Mouse (Mus musculus) midbrain, embryonic 16.5 days (tissue): Measurements from ENCODE around the gene Slc39a2. TPM values are rescaled to one million over a fixed set of nuclear protein-coding genes. Genes with fewer than 3 reads are reported as not detected.

Source experiments
- ATAC-seq: fragments of 200-750 bp; cut with Nextera tagmentation; 2 replicates; pipeline ENCODE4 v1.8.0; 2017; ENCODE audit warnings: moderate TSS enrichment
- H3K27ac ChIP-seq: fragments of 300-500 bp; sonication (generic); 2 replicates; pipeline ENCODE4 v1.5.1; 2014; ENCODE audit warnings: mild to moderate bottlenecking, low read length, mixed read lengths
- H3K27me3 ChIP-seq: fragments of 300-500 bp; sonication (generic); 2 replicates; pipeline ENCODE4 v1.6.1; 2014; ENCODE audit warnings: low read depth, low read length, mixed read lengths; ENCODE audit not compliant: control insufficient read depth, insufficient read depth
- H3K36me3 ChIP-seq: fragments of 300-500 bp; sonication (generic); 2 replicates; pipeline ENCODE4 v1.6.1; 2014; ENCODE audit warnings: mild to moderate bottlenecking, low read length, moderate library complexity, mixed read lengths; ENCODE audit not compliant: control insufficient read depth, insufficient read depth
- H3K4me1 ChIP-seq: fragments of 300-500 bp; sonication (generic); 2 replicates; pipeline ENCODE4 v1.6.1; 2014; ENCODE audit warnings: mild to moderate bottlenecking, low read length, mixed read lengths; ENCODE audit not compliant: control insufficient read depth, insufficient read depth
- H3K4me2 ChIP-seq: fragments of 300-500 bp; sonication (generic); 2 replicates; pipeline ENCODE4 v1.6.1; 2014; ENCODE audit warnings: mild to moderate bottlenecking, low read length, mixed read lengths
- H3K4me3 ChIP-seq: fragments of 300-500 bp; sonication (generic); 2 replicates; pipeline ENCODE4 v1.5.1; 2014; ENCODE audit warnings: low read depth, mild to moderate bottlenecking, low read length, moderate library complexity, mixed read lengths
- H3K9ac ChIP-seq: fragments of 300-500 bp; sonication (generic); 2 replicates; pipeline ENCODE4 v1.6.1; 2014; ENCODE audit warnings: low read depth, low read length, mixed read lengths
- H3K9me3 ChIP-seq: fragments of 300-500 bp; sonication (generic); replicated peaks from 2 replicates; pipeline ENCODE4 v1.6.1; 2014; ENCODE audit warnings: mild to moderate bottlenecking, low read length, mixed read lengths; ENCODE audit not compliant: control insufficient read depth, poor library complexity, severe bottlenecking
- WGBS: fragments of 180-500 bp; shearing (Covaris S2); extraction: QIAGEN DNeasy Blood & Tissue Kit; methylation state at CpG from one replicate; pipeline ENCODE4 v1.1.7; 2014; 5-methylcytosine and 5-hydroxymethylcytosine counted together
- polyA plus RNA-seq: library from polyadenylated mRNA; unstranded; fragments of >200 nt; fragmentation: Nextera tagmentation; extraction: Ambion mirVana; gene quantifications from 2 replicates; pipeline ENCODE4 v1.2.1, GENCODE M21; 2015

Gene Slc39a2
- polyA plus RNA-seq, 1 experiment from 2014 or later = 2.2 TPM

DNA sequence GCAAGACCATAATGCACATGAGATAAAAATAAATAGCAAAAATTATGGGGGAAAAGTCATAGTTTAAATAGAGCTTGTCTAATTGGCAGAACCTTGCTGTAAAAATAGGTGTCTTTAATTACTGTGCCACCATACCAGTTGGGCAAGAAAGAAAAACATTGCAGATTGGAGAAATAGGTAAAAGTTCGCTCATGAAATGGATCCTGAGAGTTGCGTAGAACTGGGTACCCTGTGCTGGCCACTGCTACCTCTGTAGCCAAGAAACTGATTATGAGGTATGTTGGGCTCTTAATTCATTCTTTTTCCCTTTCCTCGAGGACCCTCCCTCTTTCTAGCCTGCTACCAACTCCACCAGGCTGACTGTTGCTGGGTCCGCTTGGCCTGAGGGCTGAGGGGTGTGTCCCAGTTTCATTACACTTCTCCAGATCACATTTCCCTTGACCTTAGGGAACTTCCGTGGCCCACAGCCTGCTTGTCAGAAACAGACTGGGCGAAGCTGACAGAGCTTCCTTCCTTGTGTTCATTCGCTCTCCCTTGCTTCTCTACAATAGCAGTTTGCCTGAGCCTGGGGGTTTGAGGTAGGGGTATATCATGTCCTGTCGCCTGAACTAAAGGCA is 48.4 kb downstream of the Slc39a2 start:
- Histone ChIP-seq H3K27me3 (no peaks in the 10 kb centered on the region), H3K4me3 (no peak overlapping the region), H3K9me3 (no peaks in the 10 kb centered on the region), H3K36me3 (no peaks in the 10 kb centered on the region), H3K27ac (no peak overlapping the region), H3K4me2 (no peak overlapping the region), H3K4me1 (no peaks in the 10 kb centered on the region), H3K9ac (no peak overlapping the region)
- 42% methylated on average over 8 of the region's 8 CpGs for WGBS
- no peak for ATAC-seq

GRCm38 (mm10) chr14:51941577-51941976 is 48.9 kb downstream of the Slc39a2 start:
- no peaks in the 10 kb centered on the region for H3K36me3 ChIP-seq
- WGBS = 51% methylated on average over 9 of the region's 9 CpGs
- H3K4me2 ChIP-seq = no peak overlapping the region
- no peak overlapping the region for H3K4me3 ChIP-seq
- H3K27ac ChIP-seq = no peak overlapping the region
- no peak overlapping the region for H3K9ac ChIP-seq
- no peaks in the 10 kb centered on the region for H3K9me3 ChIP-seq
- no peak for ATAC-seq
- H3K27me3 ChIP-seq = no peaks in the 10 kb centered on the region
- no peaks in the 10 kb centered on the region for H3K4me1 ChIP-seq

GRCm38 (mm10) chr14:51942236-51942635 is 49.5 kb downstream of the Slc39a2 start:
- H3K4me3 ChIP-seq = no peak overlapping the region
- H3K9ac ChIP-seq = no peak overlapping the region
- no peak overlapping the region for H3K4me2 ChIP-seq
- H3K27me3 ChIP-seq = no peaks in the 10 kb centered on the region
- WGBS = 80% methylated on average over 7 of the region's 7 CpGs
- no peak for ATAC-seq
- no peaks in the 10 kb centered on the region for H3K9me3 ChIP-seq
- H3K27ac ChIP-seq = no peak overlapping the region
- H3K4me1 ChIP-seq = no peaks in the 10 kb centered on the region
- no peaks in the 10 kb centered on the region for H3K36me3 ChIP-seq

DNA sequence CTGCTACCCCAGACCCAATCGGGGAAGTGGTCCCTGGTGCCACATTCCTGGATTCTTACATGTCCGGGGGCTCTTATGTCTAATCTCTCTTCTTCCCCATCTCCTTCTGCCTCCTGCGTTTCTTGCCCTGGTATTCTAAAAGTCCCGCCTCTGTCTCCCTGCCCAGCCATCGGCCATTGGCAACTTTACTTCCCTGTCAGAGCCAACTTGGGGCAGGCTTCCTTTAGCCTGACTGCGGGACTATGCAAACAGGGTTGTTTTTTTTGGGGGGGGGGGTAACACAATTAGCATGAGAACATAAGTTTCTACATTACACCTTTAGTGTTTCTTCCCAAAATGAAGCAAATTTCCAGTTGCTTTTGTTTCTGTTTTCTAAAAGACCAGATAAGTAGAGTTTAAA is 50.6 kb downstream of the Slc39a2 start:
- Histone ChIP-seq H3K9ac (no peak overlapping the region), H3K4me2 (no peak overlapping the region), H3K36me3 (no peaks in the 10 kb centered on the region), H3K4me1 (no peaks in the 10 kb centered on the region), H3K9me3 (no peaks in the 10 kb centered on the region), H3K4me3 (no peak overlapping the region), H3K27me3 (no peaks in the 10 kb centered on the region), H3K27ac (no peak overlapping the region)
- 79% methylated on average over 6 of the region's 6 CpGs for WGBS
- no peak for ATAC-seq

Other genes with a start within 250 kb of the Slc39a2 start
- gene Gm17079, start 197.4 kb upstream of the Slc39a2 start, polyA plus RNA-seq = not detected in 2 replicates
- not detected in 2 replicates for gene Gm5800, start 175.7 kb upstream of the Slc39a2 start, polyA plus RNA-seq
- not detected in 2 replicates for gene Ang4, start 119.3 kb upstream of the Slc39a2 start, polyA plus RNA-seq
- gene AY358078, start 92.8 kb upstream of the Slc39a2 start, polyA plus RNA-seq = not detected in 2 replicates
- gene Ear6, start 39.2 kb upstream of the Slc39a2 start, polyA plus RNA-seq = not detected in 2 replicates
- 86.5 and 92.0 TPM in 2 replicates for gene Mettl17, start 8.0 kb upstream of the Slc39a2 start, polyA plus RNA-seq
- 196 and 269 TPM in 2 replicates for gene Ndrg2, start 21.3 kb downstream of the Slc39a2 start, polyA plus RNA-seq
- not detected in 2 replicates for gene Tppp2, start 25.5 kb downstream of the Slc39a2 start, polyA plus RNA-seq
- not detected in 2 replicates for gene Rnase13, start 29.9 kb downstream of the Slc39a2 start, polyA plus RNA-seq
- gene Arhgef40, start 91.8 kb downstream of the Slc39a2 start, polyA plus RNA-seq = 78.0 and 79.7 TPM in 2 replicates
- 0.16 and 1.0 TPM in 2 replicates for gene Tmem253, start 122.8 kb downstream of the Slc39a2 start, polyA plus RNA-seq
- 30.3 and 33.6 TPM in 2 replicates for gene Zfp219, start 127.8 kb downstream of the Slc39a2 start, polyA plus RNA-seq
- not detected in 2 replicates for gene Olfr221, start 149.6 kb downstream of the Slc39a2 start, polyA plus RNA-seq
- gene Hnrnpc, start 211.1 kb downstream of the Slc39a2 start, polyA plus RNA-seq = 449 and 518 TPM in 2 replicates
- gene Rpgrip1, start 217.8 kb downstream of the Slc39a2 start, polyA plus RNA-seq = 45.9 and 46.5 TPM in 2 replicates